Mouse (Mus musculus) cortical plate, adult 2 months (tissue): Measurements from ENCODE around the gene Lrrfip2.

ENCODE experiments used
- CTCF ChIP-seq: fragments of 200-500 bp; IDR thresholded peaks from 2 replicates; pipeline ENCODE4 v1.5.1; 2011; ENCODE audit warnings: mild to moderate bottlenecking, control low read depth, low read length; ENCODE audit not compliant: insufficient read depth; ENCODE audit errors: extremely low read depth
- POLR2A ChIP-seq: fragments of 200-500 bp; IDR thresholded peaks from 2 replicates; pipeline ENCODE4 v1.6.1; 2011; ENCODE audit warnings: mild to moderate bottlenecking, low read length, control low read depth; ENCODE audit not compliant: insufficient read depth; ENCODE audit errors: extremely low read depth

GRCm38 (mm10) chr9:111126735-111127134, 9.3 kb downstream of the Lrrfip2 start:
- TF ChIP-seq CTCF (no peak), POLR2A (no peak)
